Mouse (Mus musculus) liver, embryonic 15.5 days (tissue): ENCODE results near the gene Gm853. TPM values are rescaled to one million over a fixed set of nuclear protein-coding genes. Genes with fewer than 3 reads are reported as not detected.

ENCODE experiments used
- ATAC-seq: fragments of 200-750 bp; cut with Nextera tagmentation; 2 replicates; pipeline ENCODE4 v1.8.0; 2017; ENCODE audit warnings: moderate number of reproducible peaks, mild to moderate bottlenecking, moderate library complexity; ENCODE audit not compliant: insufficient read depth
- H3K27ac ChIP-seq: fragments of 300-500 bp; sonication (generic); replicated peaks from 2 replicates; pipeline ENCODE4 v1.5.1; 2015; ENCODE audit warnings: mild to moderate bottlenecking, inconsistent platforms
- H3K27me3 ChIP-seq: fragments of 300-500 bp; sonication (generic); 2 replicates; pipeline ENCODE4 v1.6.1; 2015; ENCODE audit warnings: mild to moderate bottlenecking, inconsistent platforms
- H3K36me3 ChIP-seq: fragments of 300-500 bp; sonication (generic); replicated peaks from 2 replicates; pipeline ENCODE4 v1.6.1; 2015; ENCODE audit warnings: moderate library complexity, mild to moderate bottlenecking, inconsistent platforms
- H3K4me1 ChIP-seq: fragments of 300-500 bp; sonication (generic); replicated peaks from 2 replicates; pipeline ENCODE4 v1.6.1; 2015; ENCODE audit warnings: inconsistent platforms
- H3K4me2 ChIP-seq: fragments of 300-500 bp; sonication (generic); 2 replicates; pipeline ENCODE4 v1.6.1; 2015; ENCODE audit warnings: moderate library complexity, mild to moderate bottlenecking, inconsistent platforms
- H3K4me3 ChIP-seq: fragments of 300-500 bp; sonication (generic); replicated peaks from 2 replicates; pipeline ENCODE4 v1.5.1; 2015; ENCODE audit warnings: mild to moderate bottlenecking, inconsistent platforms
- H3K9ac ChIP-seq: fragments of 300-500 bp; sonication (generic); 2 replicates; pipeline ENCODE4 v1.6.1; 2015; ENCODE audit warnings: moderate library complexity, mild to moderate bottlenecking, inconsistent platforms
- H3K9me3 ChIP-seq: fragments of 300-500 bp; sonication (generic); replicated peaks from 2 replicates; pipeline ENCODE4 v1.6.1; 2016; ENCODE audit warnings: inconsistent platforms
- WGBS: fragments of 180-500 bp; shearing (Covaris S2); methylation state at CpG from one replicate; pipeline ENCODE4 v1.1.7; 2015; ENCODE audit warnings: mixed read lengths; ENCODE audit not compliant: insufficient replicate concordance; 5-methylcytosine and 5-hydroxymethylcytosine counted together
- polyA plus RNA-seq: library from polyadenylated mRNA; unstranded; fragments of >200 nt; fragmentation: Nextera tagmentation; extraction: Ambion mirVana; gene quantifications from 2 replicates; pipeline ENCODE4 v1.2.1, GENCODE M21; 2015

Gene Gm853
- polyA plus RNA-seq, 1 experiment from 2014 or later = not detected

- no peaks in the 10 kb centered on the region for H3K9me3 ChIP-seq
- H3K4me1 ChIP-seq = peaks cover 21% of the 10 kb centered on the region
- peaks cover 30% of the 10 kb centered on the region; the same call in 1 of the 2 replicates for H3K36me3 ChIP-seq
- 68% methylated on average over 6 of the region's 6 CpGs for WGBS
- no peak overlapping the region for H3K27ac ChIP-seq
- H3K4me3 ChIP-seq = no peak overlapping the region
- H3K4me2 ChIP-seq = no peak overlapping the region
- peaks cover 72% of the 10 kb centered on the region for H3K27me3 ChIP-seq
- H3K9ac ChIP-seq = no peak overlapping the region
- ATAC-seq = no peak
Observed at GRCm38 (mm10) chr4:130164121-130164520, 58.1 kb downstream of the Gm853 start.

GRCm38 (mm10) chr4:130163391-130163861 is 58.8 kb downstream of the Gm853 start:
- H3K4me3 ChIP-seq = no peak overlapping the region

GRCm38 (mm10) chr4:130161349-130161748 is 60.9 kb downstream of the Gm853 start:
- no peak overlapping the region for H3K27ac ChIP-seq
- no peak overlapping the region for H3K4me3 ChIP-seq
- H3K27me3 ChIP-seq = peaks cover 56% of the 10 kb centered on the region
- H3K4me2 ChIP-seq = no peak overlapping the region
- no peaks in the 10 kb centered on the region for H3K9me3 ChIP-seq
- H3K4me1 ChIP-seq = peaks cover 8% of the 10 kb centered on the region
- H3K9ac ChIP-seq = no peak overlapping the region
- 32% methylated on average over 4 of the region's 4 CpGs for WGBS
- peaks cover 7% of the 10 kb centered on the region; the same call in 1 of the 2 replicates for H3K36me3 ChIP-seq
- ATAC-seq = no peak

More at GRCm38 (mm10) chr4:130163391-130163861, 58.8 kb downstream of the Gm853 start:
- no peak overlapping the region for H3K27ac ChIP-seq
- peaks cover 67% of the 10 kb centered on the region for H3K27me3 ChIP-seq
- H3K4me2 ChIP-seq = peak overlapping the region; percentile 36
- H3K4me1 ChIP-seq = peaks cover 16% of the 10 kb centered on the region
- no peak for ATAC-seq
- peaks cover 23% of the 10 kb centered on the region; the same call in 1 of the 2 replicates for H3K36me3 ChIP-seq
- no peak overlapping the region for H3K9ac ChIP-seq
- 5% methylated on average over 20 of the region's 20 CpGs for WGBS
- H3K9me3 ChIP-seq = no peaks in the 10 kb centered on the region

Other genes starting within 250 kb of the Gm853 start
- 0.06 and 0.22 TPM in 2 replicates for gene Adgrb2, start 237.5 kb downstream of the Gm853 start, polyA plus RNA-seq
- 3.4 and 3.6 TPM in 2 replicates for gene Col16a1, start 174.6 kb downstream of the Gm853 start, polyA plus RNA-seq
- 41.2 and 46.9 TPM in 2 replicates for gene Pef1, start 119.8 kb downstream of the Gm853 start, polyA plus RNA-seq
- not detected in 2 replicates for gene Hcrtr1, start 83.0 kb downstream of the Gm853 start, polyA plus RNA-seq
- gene Tinagl1, start 47.3 kb downstream of the Gm853 start, polyA plus RNA-seq = 41.1 and 47.6 TPM in 2 replicates
- 1.1 and 1.3 TPM in 2 replicates for gene Serinc2, start 56.8 kb upstream of the Gm853 start, polyA plus RNA-seq
- gene Fabp3, start 86.2 kb upstream of the Gm853 start, polyA plus RNA-seq = 4.0 and 4.5 TPM in 2 replicates
- not detected in 2 replicates for gene Gm10570, start 86.3 kb upstream of the Gm853 start, polyA plus RNA-seq
- 27.4 and 31.9 TPM in 2 replicates for gene Zcchc17, start 137.5 kb upstream of the Gm853 start, polyA plus RNA-seq
- gene Snrnp40, start 137.7 kb upstream of the Gm853 start, polyA plus RNA-seq = 69.1 and 70.6 TPM in 2 replicates